Mouse (Mus musculus): ENCODE measurements at regions not wholly inside any gene's neighbourhood (a gene's known extent, or its start where the extent isn't known, plus 50 kb on each side); places are given as distances from the start of the nearest gene placed in this dataset.

GRCm38 (mm10) chr7:40422125-40422524 lies 476.0 kb upstream of the Vstm2b start:
- peak in 1 of 2 experiments; percentile 8 for DNase-seq (ENCODE audit: low spot score in 2 of 2)

- no peak for DNase-seq (ENCODE audit: low spot score in 2 of 2)
Observed at GRCm38 (mm10) chr7:40429416-40429815, 468.7 kb upstream of the Vstm2b start.

- DNase-seq (ENCODE audit: low spot score in 2 of 2), result no peak
Observed at GRCm38 (mm10) chr7:40433906-40434305, 464.2 kb upstream of the Vstm2b start.

GRCm38 (mm10) chr7:40441128-40441527 lies 457.0 kb upstream of the Vstm2b start:
- DNase-seq (ENCODE audit: low spot score in 2 of 2), result no peak

DNA sequence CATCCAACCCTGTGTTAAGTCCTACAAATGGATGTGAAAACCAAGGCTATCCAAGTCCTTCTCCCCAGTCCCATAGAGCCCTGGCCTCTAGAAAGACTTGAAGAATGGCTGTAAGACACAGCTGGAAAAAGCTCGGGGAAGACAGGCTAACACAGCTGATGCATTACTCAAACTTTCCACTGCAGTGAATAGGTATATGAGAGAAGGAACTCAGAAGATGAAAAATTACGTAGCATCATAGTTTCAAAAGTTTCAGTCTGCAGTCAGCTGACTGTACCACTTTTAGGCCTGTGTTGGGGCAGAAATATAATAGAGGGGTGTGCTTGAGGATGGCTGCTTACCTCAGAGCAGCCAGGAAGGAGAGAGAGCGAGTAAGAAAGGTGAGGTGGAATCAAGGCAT lies 456.3 kb upstream of the Vstm2b start:
- no peak for DNase-seq (ENCODE audit: low spot score in 2 of 2)

GRCm38 (mm10) chr7:40466382-40466781 lies 431.7 kb upstream of the Vstm2b start:
- no peak for DNase-seq (ENCODE audit: low spot score in 2 of 2)

DNA sequence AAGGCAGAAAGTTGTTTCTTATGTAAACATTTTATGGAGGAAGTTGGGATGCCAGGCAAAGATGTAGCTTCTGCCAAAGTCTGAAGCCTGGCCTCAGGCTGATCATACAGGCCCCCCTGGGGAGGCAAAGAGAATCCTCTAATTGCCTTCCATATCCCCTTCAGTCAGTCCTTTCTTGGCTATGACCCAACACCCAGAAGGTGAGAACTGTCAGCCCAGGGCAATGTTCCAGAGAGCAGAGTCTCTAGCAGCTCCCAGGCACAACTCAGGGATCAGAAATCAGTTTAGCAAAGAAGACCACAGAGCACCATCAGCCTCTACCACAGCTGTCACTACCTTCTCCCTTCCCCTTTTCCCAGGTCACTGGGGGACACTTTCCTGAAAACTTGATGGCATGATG lies 410.9 kb upstream of the Vstm2b start:
- DNase-seq (ENCODE audit: low spot score in 2 of 2), result no peak

GRCm38 (mm10) chr7:40522703-40523267 lies 375.3 kb upstream of the Vstm2b start:
- DNase-seq (ENCODE audit: low spot score in 2 of 2), result no peak

DNA sequence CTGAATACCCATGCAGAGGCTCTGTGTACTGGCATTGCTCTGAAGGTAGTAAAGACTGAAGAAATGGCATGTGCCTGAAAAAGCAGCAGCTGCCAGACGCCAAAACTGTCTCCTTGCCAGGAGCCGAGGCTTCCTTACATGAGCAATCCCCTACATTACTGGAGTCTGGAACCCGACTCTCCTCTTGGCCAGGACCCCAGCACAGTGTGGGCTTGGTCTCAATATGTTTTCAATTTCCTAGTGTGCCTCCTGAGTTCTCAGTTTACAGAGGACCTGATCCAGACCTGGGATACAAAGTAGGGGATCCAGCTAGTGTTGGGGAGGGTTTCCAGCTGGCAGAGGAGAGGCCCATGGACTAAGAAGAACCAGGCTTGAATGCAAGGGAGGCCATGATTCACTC lies 361.5 kb upstream of the Vstm2b start:
- peak in 1 of 2 experiments; percentile 23 for DNase-seq (ENCODE audit: low spot score in 2 of 2)

GRCm38 (mm10) chr7:40537621-40538020 lies 360.5 kb upstream of the Vstm2b start:
- DNase-seq (ENCODE audit: low spot score in 2 of 2), result no peak

DNA sequence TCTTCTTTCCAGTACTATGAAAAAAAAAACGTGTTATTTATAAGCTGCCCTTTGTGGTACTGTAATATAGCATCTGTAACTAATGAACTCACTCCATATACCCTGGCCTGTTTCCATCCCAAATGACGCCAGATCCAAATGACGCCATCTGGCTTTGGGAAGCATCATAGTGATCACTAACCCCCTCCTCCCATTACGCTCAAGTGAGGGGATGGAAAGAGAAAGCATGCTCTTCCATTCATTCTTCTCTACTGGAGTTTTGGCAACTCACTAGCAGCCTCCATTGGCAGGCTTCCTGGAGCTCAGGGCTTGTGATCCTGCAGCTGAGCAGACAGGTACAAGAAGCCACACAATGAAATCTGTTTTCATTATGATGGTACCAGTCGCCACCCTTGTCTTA lies 358.3 kb upstream of the Vstm2b start:
- no peak for DNase-seq (ENCODE audit: low spot score in 2 of 2)

DNA sequence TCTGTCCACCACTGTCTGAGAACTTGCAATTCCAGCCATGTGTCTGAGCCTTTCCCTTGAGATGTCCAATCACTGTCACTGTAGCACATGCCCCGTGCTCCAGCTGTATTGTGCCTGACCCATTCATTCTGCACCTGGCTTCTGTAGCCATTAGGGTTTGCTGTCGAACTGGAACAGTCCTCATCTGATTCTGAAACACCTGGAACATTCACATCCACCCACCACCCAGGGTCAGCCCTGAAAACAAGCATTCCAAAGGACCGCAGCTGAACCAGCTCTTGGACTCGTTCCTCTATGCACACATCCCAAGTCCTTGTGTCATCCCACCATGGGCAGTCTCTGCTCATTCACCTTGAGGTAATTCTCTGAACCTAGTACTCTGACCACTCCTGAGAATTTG lies 356.8 kb upstream of the Vstm2b start:
- no peak for DNase-seq (ENCODE audit: low spot score in 2 of 2)

- DNase-seq (ENCODE audit: low spot score in 2 of 2), result no peak
Observed at GRCm38 (mm10) chr7:40563447-40564118, 334.5 kb upstream of the Vstm2b start.

DNA sequence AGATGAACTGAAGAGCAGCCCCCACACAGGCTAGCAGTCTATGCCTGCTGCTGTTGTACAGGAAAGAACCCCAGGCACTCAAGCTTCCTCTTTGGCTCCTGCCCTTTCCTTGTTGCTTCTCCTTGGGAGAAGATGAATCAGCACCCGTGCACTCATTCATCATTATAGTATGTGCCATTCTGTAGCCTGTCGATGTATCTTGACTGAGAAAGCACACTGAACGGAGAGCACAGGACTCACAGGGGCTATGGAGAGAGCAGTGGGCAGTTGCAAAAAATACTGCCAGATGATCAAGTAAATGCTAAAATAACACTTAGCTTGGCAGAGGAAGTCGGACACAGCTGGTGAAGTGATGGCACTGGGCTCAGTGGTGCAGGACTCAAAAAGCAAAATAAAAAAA lies 322.2 kb upstream of the Vstm2b start:
- no peak for DNase-seq (ENCODE audit: low spot score in 2 of 2)

DNA sequence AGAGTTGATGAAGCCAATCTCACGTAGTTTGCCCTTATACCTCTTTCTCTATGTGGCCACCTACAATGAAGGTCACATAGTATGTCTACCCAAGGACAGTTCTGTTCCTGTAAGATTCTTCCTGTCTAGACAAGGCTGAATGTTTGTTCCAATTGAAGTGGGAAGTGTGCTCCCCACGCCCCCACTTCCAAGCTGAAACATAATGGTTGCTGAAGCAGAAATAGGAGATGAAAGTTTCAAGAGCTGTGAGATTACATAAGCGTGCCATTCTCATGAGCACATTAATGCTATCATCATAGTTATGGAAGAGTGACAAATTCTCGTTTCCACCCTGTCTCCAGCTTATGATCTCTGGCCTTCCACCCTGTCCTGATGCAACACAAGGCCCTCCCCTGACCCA lies 320.8 kb upstream of the Vstm2b start:
- DNase-seq (ENCODE audit: low spot score in 2 of 2), result peak in 1 of 2 experiments; percentile 7

- no peak for DNase-seq (ENCODE audit: low spot score in 2 of 2)
Observed at GRCm38 (mm10) chr7:40620761-40621160, 277.4 kb upstream of the Vstm2b start.

GRCm38 (mm10) chr7:40622811-40623210 lies 275.3 kb upstream of the Vstm2b start:
- DNase-seq (ENCODE audit: low spot score in 2 of 2), result peak; percentile 56 to 86

DNA sequence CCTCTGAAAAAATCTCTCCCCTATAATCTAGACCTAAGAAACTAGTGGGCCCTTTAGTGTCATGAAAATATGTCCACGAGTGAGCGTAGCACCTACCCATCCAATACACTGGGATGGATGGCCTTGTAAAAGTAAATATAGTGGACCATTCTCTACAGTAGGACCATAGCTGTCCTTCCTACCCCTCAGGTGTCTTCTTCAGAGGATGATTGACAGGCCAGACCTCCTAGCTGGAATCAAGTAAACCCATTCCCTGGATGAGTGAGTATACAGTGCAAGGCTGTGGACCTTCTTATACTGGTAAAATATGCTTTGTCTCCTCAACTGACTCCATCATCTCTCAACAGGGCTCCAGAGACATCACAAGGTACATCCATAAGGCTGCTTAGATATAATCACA lies 274.8 kb upstream of the Vstm2b start:
- no peak for DNase-seq (ENCODE audit: low spot score in 2 of 2)

DNA sequence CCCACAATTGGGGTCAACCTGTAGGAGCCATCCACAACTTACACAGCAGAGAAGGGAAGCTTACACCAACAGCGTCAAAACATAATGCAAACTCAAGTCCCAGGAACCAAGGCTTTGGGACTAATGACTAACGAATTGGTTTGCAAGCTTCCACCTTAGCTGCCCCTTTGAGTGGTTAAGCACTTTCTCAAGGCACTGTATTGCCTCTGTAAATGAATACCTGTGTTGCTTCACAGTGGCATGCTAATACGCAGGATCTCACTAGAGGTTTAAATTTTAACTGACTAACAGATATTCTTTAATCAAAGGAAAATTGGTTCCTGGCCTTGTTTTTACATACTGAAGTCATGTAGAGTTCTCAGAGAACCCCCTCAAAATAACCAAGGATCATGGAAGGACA lies 261.8 kb upstream of the Vstm2b start:
- DNase-seq (ENCODE audit: low spot score in 2 of 2), result no peak

GRCm38 (mm10) chr7:40654982-40655381 lies 243.1 kb upstream of the Vstm2b start:
- DNase-seq (ENCODE audit: low spot score in 2 of 2), result peak in 1 of 2 experiments; percentile 24

- DNase-seq (ENCODE audit: low spot score in 2 of 2), result peak; percentile 6 to 27
Observed at GRCm38 (mm10) chr7:40655391-40655790, 242.7 kb upstream of the Vstm2b start.

GRCm38 (mm10) chr7:40659662-40660061 lies 238.5 kb upstream of the Vstm2b start:
- DNase-seq (ENCODE audit: low spot score in 2 of 2), result no peak

DNA sequence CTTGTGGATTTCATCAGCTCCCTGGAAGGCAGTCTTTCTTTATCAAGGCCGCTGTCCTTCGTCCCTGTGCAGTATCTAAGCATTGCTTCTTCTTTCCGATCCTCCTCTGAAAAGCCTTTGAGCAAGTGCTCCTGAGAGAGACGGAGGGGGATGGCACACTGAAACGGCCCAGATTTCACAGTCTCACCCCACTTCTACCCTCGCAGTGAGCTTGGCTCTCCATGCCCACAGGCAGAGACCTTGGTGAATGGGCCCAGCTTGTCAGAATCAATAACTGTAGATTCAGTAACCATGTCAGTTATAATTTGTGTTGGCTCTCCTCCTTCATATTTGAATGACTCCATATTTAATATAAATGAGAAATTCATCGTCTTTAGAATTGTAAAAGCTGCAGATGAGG lies 234.3 kb upstream of the Vstm2b start:
- DNase-seq (ENCODE audit: low spot score in 2 of 2), result no peak

DNA sequence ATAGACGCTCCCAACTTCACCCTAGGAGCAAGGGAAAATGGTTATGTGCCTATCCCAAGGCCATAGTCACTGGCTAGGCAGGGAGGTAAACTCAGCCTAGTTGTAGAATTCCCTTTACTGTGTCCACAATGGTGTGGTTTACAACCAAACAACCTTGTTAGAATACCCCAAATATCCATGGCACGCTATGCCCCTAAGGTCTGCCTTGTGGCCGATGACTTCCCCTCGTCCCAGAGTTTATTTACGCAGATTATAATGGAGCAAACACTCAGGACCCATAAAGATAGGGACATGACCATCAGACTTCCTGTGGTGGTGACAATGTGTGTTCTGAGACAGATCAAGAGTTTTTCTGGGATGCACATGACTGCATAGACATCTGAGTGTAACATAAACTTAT lies 231.5 kb upstream of the Vstm2b start:
- DNase-seq (ENCODE audit: low spot score in 2 of 2), result no peak

All from left cerebral cortex, adult 9 months (tissue).